Mouse (Mus musculus) erythroblast, embryonic 14.5 days (primary cell): ENCODE data around the gene Ptpa.

ENCODE experiments used
- GATA1 ChIP-seq: IDR thresholded peaks from 2 replicates; pipeline ENCODE4 v1.6.1; 2012; ENCODE audit warnings: low read length, inconsistent platforms, mixed read lengths
- TAL1 ChIP-seq: IDR thresholded peaks from 3 replicates; pipeline ENCODE4 v1.6.1; 2012; ENCODE audit warnings: low read length, inconsistent platforms, mixed read lengths

DNA sequence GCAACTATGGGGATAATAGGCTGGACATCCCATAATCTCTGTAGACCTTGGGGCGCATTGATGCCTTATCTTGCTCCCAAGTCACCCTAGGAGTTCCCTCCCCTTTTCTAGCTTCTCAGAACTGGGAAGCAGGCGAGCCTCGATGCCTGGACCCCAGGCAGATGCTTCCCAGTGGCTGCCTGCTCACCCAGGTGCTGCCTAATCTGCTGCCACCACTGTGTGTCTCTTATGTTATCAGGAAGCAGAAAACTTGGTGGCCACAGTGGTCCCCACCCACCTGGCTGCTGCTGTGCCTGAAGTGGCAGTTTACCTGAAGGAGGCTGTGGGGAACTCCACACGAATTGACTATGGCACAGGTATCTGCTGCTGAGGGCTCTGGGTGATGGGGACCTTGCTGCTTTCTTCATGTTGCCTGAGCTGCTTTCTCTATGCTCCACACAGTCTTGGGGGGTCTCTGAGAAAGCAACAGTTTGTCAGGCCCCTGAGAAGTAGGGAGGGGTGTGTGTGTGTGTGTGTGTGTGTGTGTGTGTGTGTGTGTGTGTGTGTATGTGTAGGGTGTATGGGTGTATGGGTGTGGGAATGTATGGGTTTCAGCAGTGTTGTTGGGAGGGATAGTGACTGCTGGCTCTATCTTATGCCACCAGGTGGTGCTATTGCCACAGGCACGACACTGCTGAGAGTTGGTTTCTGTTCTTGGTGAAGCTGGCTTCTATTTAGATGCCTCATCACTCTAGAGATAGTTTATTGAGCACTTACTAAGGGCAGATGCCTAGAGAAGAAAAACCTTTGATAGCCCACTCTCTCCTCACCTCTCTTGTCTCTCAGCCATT lies 19.7 kb downstream of the Ptpa start:
- TF ChIP-seq TAL1 (no peak), GATA1 (no peak)
